23 mouse cellular contexts compared by ENCODE assay signal in the genomic region with DNA sequence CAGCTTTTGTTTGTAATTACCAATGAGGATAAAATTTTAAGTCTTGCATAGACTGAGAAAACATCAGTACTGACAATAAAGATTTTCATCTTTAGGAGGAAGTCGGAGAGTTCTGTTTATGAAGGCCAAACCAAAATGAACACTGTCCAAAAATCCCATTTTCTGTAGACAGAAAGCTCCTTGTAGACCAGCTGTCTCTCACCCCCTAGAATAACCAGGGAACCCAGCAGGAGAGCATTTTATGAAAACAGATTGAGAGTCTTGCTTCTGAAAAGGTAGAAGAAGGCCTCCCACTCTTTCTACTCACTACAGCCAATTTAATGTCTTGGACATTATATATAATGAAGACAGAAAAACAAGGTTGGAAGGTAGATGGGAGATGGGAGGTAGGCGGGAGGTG.
"Had no signal": no experiment of that assay in that cellular context is flagged by ENCODE, and none has a peak within 500 bp of the region (broad histone marks: within the 10 kb centered on the region; RNA-seq: fewer than 3 reads in every experiment).

No protein-coding gene starts in this region.

- H3K27ac ChIP-seq: gastrocnemius, adult 2 months; heart, embryonic 10.5 days; hindbrain, embryonic 10.5 days; hindbrain, embryonic 12.5 days; hindbrain, embryonic 14.5 days; intestine, embryonic 15.5 days; left cerebral cortex, adult 2 months; limb, embryonic 10.5 days; limb, embryonic 12.5 days; liver, embryonic 13.5 days had no signal

- DNase-seq: gastrocnemius, adult 2 months; gastrocnemius, postnatal 10 days; gastrocnemius, postnatal 25 days; heart, adult 18-20 months; heart, postnatal 10 days; heart, postnatal 4 days; kidney, adult 18-20 months; kidney, adult 8-10 months; kidney, postnatal 10 days; kidney, postnatal 25 days; kidney, postnatal 4 days; layer of hippocampus, adult 9-11 months; liver; liver, embryonic 13.5 days had no signal

- H3K4me3 ChIP-seq: gastrocnemius, adult 2 months; heart, embryonic 10.5 days; heart, embryonic 12.5 days; hindbrain, embryonic 10.5 days; hindbrain, embryonic 12.5 days; intestine, embryonic 15.5 days; left cerebral cortex, adult 2 months; limb, embryonic 10.5 days; limb, embryonic 12.5 days; liver, embryonic 13.5 days had no signal
